Mouse (Mus musculus) myocyte (in vitro differentiated cells): ENCODE results near the gene Mael.

Experiments used
- E2F4 ChIP-seq: IDR thresholded peaks from one replicate; pipeline ENCODE4 v1.6.1; 2011; ENCODE audit warnings: mild to moderate bottlenecking, control low read depth, moderate library complexity; ENCODE audit not compliant: insufficient read depth
- MAX ChIP-seq: IDR thresholded peaks from one replicate; pipeline ENCODE4 v1.6.1; 2011; ENCODE audit warnings: low read depth, mild to moderate bottlenecking, control low read depth
- POLR2A ChIP-seq: IDR thresholded peaks from one replicate; pipeline ENCODE4 v1.6.1; 2011; ENCODE audit warnings: low read depth, mild to moderate bottlenecking, control low read depth, moderate library complexity; ENCODE audit not compliant: insufficient read length
- POLR2AphosphoS2 ChIP-seq: IDR thresholded peaks from one replicate; pipeline ENCODE4 v1.6.1; 2011; ENCODE audit warnings: low read depth, control low read depth; ENCODE audit not compliant: insufficient read length
- TCF3 ChIP-seq: IDR thresholded peaks from one replicate; pipeline ENCODE4 v1.6.1; 2011; ENCODE audit warnings: low read depth, control low read depth; ENCODE audit not compliant: insufficient read length

GRCm38 (mm10) chr1:166256302-166256701 lies 17.8 kb upstream of the Mael start:
- TF ChIP-seq E2F4 (no peak), MAX (no peak), POLR2AphosphoS2 (no peak), POLR2A (no peak), TCF3 (no peak)
